Mouse (Mus musculus): ENCODE data around the gene Ptpra.

DNA sequence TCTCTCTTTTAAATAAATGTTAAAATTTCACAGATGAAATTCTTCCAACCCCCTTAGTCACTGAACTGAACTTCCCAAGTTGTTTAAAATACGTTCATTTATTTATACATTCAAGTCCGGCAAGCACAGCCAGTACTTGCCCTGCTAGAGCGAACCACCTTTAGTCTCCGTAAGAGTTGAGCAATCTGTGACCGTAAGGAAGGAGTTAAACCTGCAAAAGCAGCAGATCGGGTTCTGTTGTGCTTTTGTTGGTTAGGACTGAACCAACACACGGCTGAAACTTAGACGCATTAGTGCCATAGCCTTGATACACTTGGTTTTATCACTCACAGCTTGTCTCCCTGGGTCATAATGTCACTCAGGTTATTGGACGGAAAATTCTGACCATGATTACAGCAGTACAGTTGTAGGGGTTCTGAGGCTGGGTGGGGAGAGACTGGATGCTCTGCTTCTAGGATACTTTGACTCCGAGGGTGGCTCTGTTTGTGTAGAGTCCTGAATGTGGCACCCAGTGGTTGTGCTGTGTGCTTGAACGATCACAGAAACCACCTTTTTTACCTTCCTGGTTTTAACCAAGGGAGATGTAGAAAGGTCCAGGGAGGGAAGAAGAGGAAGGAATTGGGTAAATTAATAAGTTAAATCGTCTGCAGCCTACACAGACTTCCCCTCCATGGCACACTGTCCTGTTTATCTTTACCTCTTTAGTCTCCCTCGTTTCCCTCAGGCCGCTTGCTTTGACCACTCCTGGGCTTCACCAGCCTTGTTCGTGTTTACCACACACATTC lies 11.4 kb downstream of the Ptpra start:
- TF ChIP-seq POLR2A (IDR thresholded peaks at IDR 0.05; ENCODE audit: control insufficient read depth, extremely low read depth, insufficient read depth, low read length, poor library complexity) (no peak), CTCF (IDR thresholded peaks at IDR 0.05; ENCODE audit: borderline replicate concordance, control insufficient read depth, extremely low read depth, insufficient read depth, low read length, poor library complexity) (no peak)

Data from thymus, adult 2 months (tissue).